Mouse (Mus musculus) kidney, postnatal 0 days (tissue): ENCODE measurements at regions not wholly inside any gene's neighbourhood (a gene's known extent, or its start where the extent isn't known, plus 50 kb on each side); places are given as distances from the start of the nearest gene placed in this dataset.

ENCODE experiments used
- ATAC-seq: fragments of 200-750 bp; cut with Nextera tagmentation; replicated peaks from 2 replicates; pipeline ENCODE4 v1.8.0; 2017; ENCODE audit warnings: low read depth, moderate number of reproducible peaks, moderate TSS enrichment, moderate library complexity; ENCODE audit not compliant: low FRiP score
- DNase-seq: peaks from one replicate; pipeline ENCODE4 v3.0.0-alpha.2; 2016; ENCODE audit warnings: low spot score
- H3K27ac ChIP-seq: fragments of 300-500 bp; sonication (generic); 2 replicates; pipeline ENCODE4 v1.5.1; 2014; ENCODE audit warnings: mild to moderate bottlenecking
- H3K27me3 ChIP-seq: fragments of 300-500 bp; sonication (generic); 2 replicates; pipeline ENCODE4 v1.6.1; 2014; ENCODE audit warnings: low read length, mixed read lengths; ENCODE audit not compliant: insufficient read depth
- H3K36me3 ChIP-seq: fragments of 300-500 bp; sonication (generic); 2 replicates; pipeline ENCODE4 v1.6.1; 2014; ENCODE audit warnings: low read length, mixed read lengths; ENCODE audit not compliant: insufficient read depth
- H3K4me1 ChIP-seq: fragments of 300-500 bp; sonication (generic); replicated peaks from 2 replicates; pipeline ENCODE4 v1.6.1; 2014; ENCODE audit warnings: antibody characterized with exemption, low read length, mixed read lengths; ENCODE audit not compliant: insufficient read depth
- H3K4me2 ChIP-seq: fragments of 300-500 bp; sonication (generic); 2 replicates; pipeline ENCODE4 v1.6.1; 2014; ENCODE audit warnings: mild to moderate bottlenecking, low read length, moderate library complexity, mixed read lengths
- H3K4me3 ChIP-seq: fragments of 300-500 bp; sonication (generic); replicated peaks from 2 replicates; pipeline ENCODE4 v1.5.1; 2014; ENCODE audit warnings: low read depth, low read length
- H3K9ac ChIP-seq: fragments of 300-500 bp; sonication (generic); 2 replicates; pipeline ENCODE4 v1.6.1; 2014; ENCODE audit warnings: low read depth, low read length
- H3K9me3 ChIP-seq: fragments of 300-500 bp; sonication (generic); replicated peaks from 2 replicates; pipeline ENCODE4 v1.6.1; 2016; ENCODE audit warnings: low read length, inconsistent platforms, mixed read lengths
- CTCF ChIP-seq: IDR thresholded peaks from 2 replicates; pipeline ENCODE4 v1.5.1; 2016; ENCODE audit warnings: antibody characterized with exemption, low read depth, mild to moderate bottlenecking, moderate library complexity
- WGBS: fragments of 180-500 bp; shearing (Covaris S2); extraction: QIAGEN DNeasy Blood & Tissue Kit; methylation state at CpG from one replicate; pipeline ENCODE4 v1.1.7; 2014; 5-methylcytosine and 5-hydroxymethylcytosine counted together

DNA sequence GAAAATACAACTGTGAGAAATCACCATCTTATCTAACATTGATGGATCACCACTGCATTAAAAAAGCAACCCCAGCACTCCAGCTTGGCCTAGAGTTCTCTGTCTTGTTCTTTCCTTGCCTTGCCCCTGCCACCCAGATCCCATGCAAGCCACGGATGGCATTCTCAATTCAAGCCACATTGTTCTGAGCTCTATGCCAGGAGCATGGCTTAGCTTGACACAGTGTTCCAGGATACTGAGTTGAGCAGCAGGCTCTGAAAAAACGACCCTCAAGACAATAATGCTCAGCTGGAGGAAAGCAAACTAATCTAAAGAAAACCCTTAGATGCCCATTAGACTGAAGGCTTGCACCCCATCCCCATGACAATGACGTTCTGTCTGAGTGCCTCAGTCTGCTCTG lies 2746.3 kb upstream of the 5930422O12Rik start:
- Histone ChIP-seq H3K27ac (no peak overlapping the region), H3K4me1 (no peaks in the 10 kb centered on the region), H3K9me3 (no peaks in the 10 kb centered on the region), H3K36me3 (no peaks in the 10 kb centered on the region), H3K4me2 (no peak overlapping the region), H3K4me3 (no peak overlapping the region), H3K9ac (no peak overlapping the region), H3K27me3 (no peaks in the 10 kb centered on the region)
- TF ChIP-seq CTCF, result no peak
- DNase-seq (no peak), ATAC-seq (no peak)
- 59% methylated on average over 3 of the region's 3 CpGs for WGBS

DNA sequence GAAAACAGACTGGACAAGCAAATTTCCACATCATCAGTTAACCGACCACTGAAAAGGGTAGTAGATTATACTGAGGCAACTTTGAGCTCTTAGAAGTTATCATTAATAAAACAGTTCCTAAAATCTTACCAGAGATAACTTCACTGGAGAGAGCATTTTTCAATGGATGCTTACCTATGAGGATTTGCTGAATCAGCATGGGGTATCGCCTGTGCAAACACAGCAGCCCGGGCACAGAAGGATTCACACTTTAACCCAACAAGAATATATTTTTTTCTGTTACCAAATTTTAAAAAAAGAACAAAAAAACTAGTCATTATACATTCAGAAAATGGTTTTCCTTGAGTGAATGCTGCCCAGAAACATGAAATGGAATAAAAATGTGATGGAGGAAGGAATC lies 2742.0 kb upstream of the 5930422O12Rik start:
- Histone ChIP-seq H3K4me1 (no peaks in the 10 kb centered on the region), H3K4me2 (no peak overlapping the region), H3K27ac (no peak overlapping the region), H3K9me3 (no peaks in the 10 kb centered on the region), H3K27me3 (no peaks in the 10 kb centered on the region), H3K36me3 (no peaks in the 10 kb centered on the region), H3K9ac (no peak overlapping the region), H3K4me3 (no peak overlapping the region)
- TF ChIP-seq CTCF, result no peak
- no peak for ATAC-seq
- no peak for DNase-seq
- WGBS, result 75% methylated on average over 3 of the region's 3 CpGs

DNA sequence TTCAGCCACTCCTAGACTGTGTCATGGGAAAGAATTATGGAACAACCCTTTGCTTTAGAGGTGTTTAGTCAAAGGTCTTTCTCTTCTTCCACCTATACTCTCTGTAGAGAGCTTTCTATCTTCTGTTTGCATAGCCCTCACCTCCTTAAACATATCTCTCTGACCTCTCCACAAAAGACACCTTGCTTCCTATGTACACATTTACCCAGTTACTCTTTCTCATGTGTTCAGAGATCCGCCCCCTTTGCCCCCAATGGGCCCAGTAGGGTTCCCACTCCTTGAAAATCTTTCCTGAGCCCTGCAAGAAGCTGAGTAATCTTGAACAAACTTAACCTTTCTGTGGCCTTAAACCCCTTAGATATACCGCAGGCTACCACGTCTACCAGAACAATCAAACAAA lies 2734.4 kb upstream of the 5930422O12Rik start:
- H3K36me3 ChIP-seq, result no peaks in the 10 kb centered on the region
- no peak overlapping the region for H3K9ac ChIP-seq
- DNase-seq (no peak), ATAC-seq (no peak)
- H3K4me1 ChIP-seq, result no peaks in the 10 kb centered on the region
- no peaks in the 10 kb centered on the region for H3K9me3 ChIP-seq
- no peak for TF ChIP-seq CTCF
- no peak overlapping the region for H3K4me2 ChIP-seq
- no peak overlapping the region for H3K27ac ChIP-seq
- no peak overlapping the region for H3K4me3 ChIP-seq
- 88% methylated on average over 3 of the region's 3 CpGs for WGBS
- no peaks in the 10 kb centered on the region for H3K27me3 ChIP-seq

DNA sequence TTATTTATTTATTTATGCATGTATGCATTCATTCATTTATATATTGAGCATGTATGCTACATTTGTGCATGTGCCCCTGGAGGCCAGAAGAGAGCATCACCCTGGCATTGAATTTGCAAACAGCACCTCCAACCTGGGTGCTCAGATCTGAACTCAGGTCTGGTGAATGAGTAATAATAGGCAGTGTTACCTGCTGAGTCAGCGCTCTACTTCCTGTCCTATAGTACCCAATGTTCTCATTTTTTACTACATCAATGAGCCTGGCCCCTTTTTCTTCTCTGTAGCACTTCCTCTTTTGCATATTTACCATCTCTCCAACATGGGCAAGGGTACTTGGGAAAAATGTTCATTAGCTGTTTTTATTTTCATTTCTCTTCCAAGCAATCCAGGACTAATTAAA lies 2711.9 kb upstream of the 5930422O12Rik start:
- Histone ChIP-seq H3K36me3 (no peaks in the 10 kb centered on the region), H3K9ac (no peak overlapping the region), H3K9me3 (no peaks in the 10 kb centered on the region), H3K27me3 (no peaks in the 10 kb centered on the region), H3K27ac (no peak overlapping the region), H3K4me2 (no peak overlapping the region), H3K4me1 (no peaks in the 10 kb centered on the region), H3K4me3 (no peak overlapping the region)
- no peak for TF ChIP-seq CTCF
- DNase-seq (no peak), ATAC-seq (no peak)
- 93% methylated on average over 1 of the region's 1 CpGs for WGBS

DNA sequence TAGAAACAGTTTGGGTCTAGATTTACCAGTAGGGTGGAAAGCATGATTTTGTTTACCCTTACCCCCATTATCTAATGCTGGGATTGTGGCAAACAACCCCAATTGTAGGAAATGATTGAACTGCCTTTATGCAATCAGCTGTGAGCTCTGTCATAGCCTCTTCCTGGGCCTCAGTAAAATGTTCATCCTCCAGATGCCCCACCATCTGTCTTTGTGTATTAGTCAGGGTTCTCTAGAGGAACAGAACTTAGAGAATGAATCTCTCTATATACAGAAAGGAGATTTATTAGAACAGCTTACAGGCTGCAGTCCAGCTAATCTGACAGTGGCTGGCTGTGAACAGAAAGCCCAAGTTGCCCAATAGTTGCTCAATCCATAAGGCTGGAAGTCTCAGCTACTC lies 2698.1 kb upstream of the 5930422O12Rik start:
- H3K27me3 ChIP-seq, result no peaks in the 10 kb centered on the region
- no peak for ATAC-seq
- no peak overlapping the region for H3K4me2 ChIP-seq
- no peak for DNase-seq
- no peak overlapping the region for H3K9ac ChIP-seq
- no peaks in the 10 kb centered on the region for H3K36me3 ChIP-seq
- no peak for TF ChIP-seq CTCF
- H3K4me1 ChIP-seq, result no peaks in the 10 kb centered on the region
- no peak overlapping the region for H3K4me3 ChIP-seq
- H3K27ac ChIP-seq, result no peak overlapping the region
- no peaks in the 10 kb centered on the region for H3K9me3 ChIP-seq

DNA sequence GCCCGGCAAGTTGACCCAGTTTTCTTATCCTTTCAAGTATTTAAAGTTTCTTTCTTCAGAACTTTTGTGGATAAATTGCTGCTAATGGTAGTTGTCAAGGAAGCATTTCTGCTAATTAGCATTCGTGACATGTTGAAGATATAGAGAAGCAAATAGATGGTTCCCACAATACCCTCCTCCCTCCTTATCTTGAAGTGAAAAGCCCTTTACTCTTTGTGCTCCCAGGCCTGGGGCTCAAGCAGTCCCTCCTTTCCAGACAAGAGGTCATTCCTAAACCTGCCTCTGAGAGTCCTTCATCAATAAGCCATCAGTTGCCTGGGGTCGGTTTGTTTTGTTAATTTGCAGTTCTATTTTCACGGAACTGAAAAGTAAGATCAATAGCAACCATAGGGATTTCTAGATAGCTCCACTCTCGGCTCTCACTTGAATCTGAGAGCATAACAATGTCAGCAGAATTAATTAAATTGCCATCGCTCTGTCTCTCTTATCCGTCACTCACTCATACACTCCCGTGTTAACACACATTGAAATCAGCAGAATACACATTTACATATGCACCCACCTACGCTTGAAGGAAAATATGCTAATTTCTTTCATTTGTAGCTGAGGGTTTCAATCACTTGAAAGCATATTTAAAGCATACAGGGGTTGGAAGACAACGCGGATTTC lies 2695.8 kb upstream of the 5930422O12Rik start:
- WGBS, result 82% methylated on average over 11 of the region's 11 CpGs

DNA sequence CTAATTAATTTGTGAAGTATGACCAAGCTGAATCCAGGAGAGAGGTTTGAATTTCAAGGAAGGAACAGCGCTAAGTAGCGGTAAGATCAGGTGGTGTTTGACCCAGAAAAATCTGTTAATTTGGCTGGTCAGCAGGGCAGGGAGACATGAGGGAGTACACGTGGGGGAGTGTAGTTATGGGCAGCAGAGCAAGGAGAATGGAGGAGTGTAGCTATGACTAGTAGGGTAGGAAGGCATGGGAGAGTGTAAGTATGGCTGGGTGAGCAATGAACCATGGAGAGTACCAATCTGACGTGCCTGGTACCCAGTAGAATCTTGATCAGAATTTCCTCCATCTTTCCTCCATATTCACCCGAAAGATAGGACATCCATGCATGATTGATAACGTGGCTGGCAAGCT lies 2695.1 kb upstream of the 5930422O12Rik start:
- H3K4me3 ChIP-seq, result no peak overlapping the region
- no peak overlapping the region for H3K27ac ChIP-seq
- ATAC-seq (peak; percentile 91), DNase-seq (peak; percentile 39)
- H3K36me3 ChIP-seq, result no peaks in the 10 kb centered on the region
- no peaks in the 10 kb centered on the region for H3K27me3 ChIP-seq
- no peaks in the 10 kb centered on the region for H3K4me1 ChIP-seq
- no peaks in the 10 kb centered on the region for H3K9me3 ChIP-seq
- H3K9ac ChIP-seq, result no peak overlapping the region
- no peak overlapping the region for H3K4me2 ChIP-seq
- 55% methylated on average over 6 of the region's 6 CpGs for WGBS
- TF ChIP-seq CTCF, result no peak

More for the DNA sequence above, 2695.8 kb upstream of the 5930422O12Rik start:
- Histone ChIP-seq H3K9me3 (no peaks in the 10 kb centered on the region), H3K9ac (no peak overlapping the region), H3K4me1 (no peaks in the 10 kb centered on the region), H3K4me3 (no peak overlapping the region), H3K27ac (no peak overlapping the region), H3K36me3 (no peaks in the 10 kb centered on the region), H3K27me3 (no peaks in the 10 kb centered on the region), H3K4me2 (no peak overlapping the region)
- TF ChIP-seq CTCF, result no peak
- ATAC-seq, result no peak
- no peak for DNase-seq
